Mouse (Mus musculus): ENCODE results near the gene Kcng4. TPM values are rescaled to one million over a fixed set of nuclear protein-coding genes. Genes with fewer than 3 reads are reported as not detected.

The Kcng4 gene
- polyA plus RNA-seq, 1 experiment from 2014 or later = 0.10 TPM

DNA sequence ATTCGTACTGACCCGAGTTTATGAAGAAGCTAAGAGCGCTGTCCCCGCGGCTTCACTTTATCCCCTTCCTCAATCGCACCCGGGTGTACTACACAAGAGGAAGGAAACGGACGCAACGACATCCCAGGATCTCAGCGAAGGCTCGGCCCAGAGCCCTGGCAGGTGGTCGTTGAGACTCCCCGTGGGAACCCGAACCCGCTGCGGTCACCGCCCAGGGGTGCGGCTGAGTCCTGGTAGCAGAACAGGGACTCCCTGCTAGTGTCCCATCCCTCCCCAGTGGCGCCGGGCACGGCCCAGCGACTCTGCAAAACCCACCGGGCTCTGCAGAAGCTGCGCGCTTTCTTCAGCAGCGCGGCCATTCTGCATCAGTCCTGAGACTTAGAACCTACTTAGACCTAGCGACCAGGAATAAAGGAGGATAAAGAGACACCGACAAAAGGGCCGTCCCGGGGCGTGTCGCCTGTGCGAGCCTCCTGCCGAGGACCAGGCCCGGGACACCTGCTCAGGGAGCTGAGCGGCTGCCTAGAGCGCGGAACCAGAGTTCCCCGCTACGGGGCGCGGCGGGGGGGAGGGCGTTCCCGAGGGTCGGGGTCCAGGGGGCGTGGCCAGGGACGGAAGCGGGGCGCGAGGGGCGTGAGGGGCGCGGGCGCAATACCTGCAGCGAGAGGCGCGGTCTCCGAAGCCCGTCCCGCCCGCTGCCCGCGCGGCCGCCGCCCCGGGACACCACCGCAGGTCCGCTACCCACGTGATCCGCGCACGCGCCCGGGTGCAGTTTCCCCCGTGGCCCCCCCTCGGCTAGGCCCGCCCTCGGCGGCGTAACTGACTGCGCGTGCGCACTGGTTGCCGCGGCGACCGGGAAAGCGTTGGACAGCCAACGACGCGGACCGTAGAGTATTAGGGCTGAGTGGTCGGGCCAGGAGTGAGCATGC lies 60.8 kb downstream of the Kcng4 start, which contains the start of the genes Hsdl1 and Dnaaf1:
Gene Hsdl1, minus strand, starts transcription at position 747 of the 929 bp plus-strand sequence.
Gene Dnaaf1, plus strand, starts transcription at position 799 of the 929 bp plus-strand sequence.
- Histone ChIP-seq H3K4me3 (peak within 1 kb of the TSS; percentile 80), H3K9me3 (no peaks in the 10 kb centered on the region), H3K36me3 (no peaks in the 10 kb centered on the region), H3K27me3 (replicated peaks) (peaks cover 5% of the 10 kb centered on the region; the same call in 1 of the 2 replicates), H3K9ac (peak within 1 kb of the TSS; percentile 72), H3K4me1 (peaks cover 20% of the 10 kb centered on the region), H3K27ac (no peak within 1 kb of the TSS), H3K4me2 (replicated peaks) (peak within 1 kb of the TSS; percentile 92)
- WGBS = under 1% methylated on average over 88 of the region's 97 CpGs
- ATAC-seq (ENCODE audit: low FRiP score, low read depth) = peak; percentile 87

Other genes starting within 250 kb of the Kcng4 start
- 15.1 and 16.3 TPM in 2 replicates for gene Mlycd, start 240.8 kb downstream of the Kcng4 start, polyA plus RNA-seq (2016; fragmentation: Nextera tagmentation; extraction: Ambion mirVana)
- gene Osgin1, start 201.6 kb downstream of the Kcng4 start, polyA plus RNA-seq (2016; fragmentation: Nextera tagmentation; extraction: Ambion mirVana) = 0.13 and 0.42 TPM in 2 replicates
- gene Necab2, start 189.0 kb downstream of the Kcng4 start, polyA plus RNA-seq (2016; fragmentation: Nextera tagmentation; extraction: Ambion mirVana) = 26.3 and 29.5 TPM in 2 replicates
- not detected in 2 replicates for gene Slc38a8, start 134.0 kb downstream of the Kcng4 start, polyA plus RNA-seq (2016; fragmentation: Nextera tagmentation; extraction: Ambion mirVana)
- 92.3 and 96.2 TPM in 2 replicates for gene Mbtps1, start 76.9 kb downstream of the Kcng4 start, polyA plus RNA-seq (2016; fragmentation: Nextera tagmentation; extraction: Ambion mirVana)
- gene Hsdl1, start 60.5 kb downstream of the Kcng4 start, polyA plus RNA-seq (2016; fragmentation: Nextera tagmentation; extraction: Ambion mirVana) = 94.2 and 100 TPM in 2 replicates
- gene Dnaaf1, start 60.4 kb downstream of the Kcng4 start, polyA plus RNA-seq (2016; fragmentation: Nextera tagmentation; extraction: Ambion mirVana) = 0.08 TPM in 1 of 2 replicates, not detected in the other
- 15.8 and 16.7 TPM in 2 replicates for gene Taf1c, start 30.5 kb downstream of the Kcng4 start, polyA plus RNA-seq (2016; fragmentation: Nextera tagmentation; extraction: Ambion mirVana)
- 0.10 TPM in 2 replicates for gene Adad2, start 22.9 kb downstream of the Kcng4 start, polyA plus RNA-seq (2016; fragmentation: Nextera tagmentation; extraction: Ambion mirVana)
- 0.82 and 1.6 TPM in 2 replicates for gene Wfdc1, start 30.7 kb upstream of the Kcng4 start, polyA plus RNA-seq (2016; fragmentation: Nextera tagmentation; extraction: Ambion mirVana)
- 0.33 and 0.55 TPM in 2 replicates for gene Atp2c2, start 64.3 kb upstream of the Kcng4 start, polyA plus RNA-seq (2016; fragmentation: Nextera tagmentation; extraction: Ambion mirVana)
- gene Tldc1, start 142.7 kb upstream of the Kcng4 start, polyA plus RNA-seq (2016; fragmentation: Nextera tagmentation; extraction: Ambion mirVana) = 11.6 and 12.1 TPM in 2 replicates
- 219 and 263 TPM in 2 replicates for gene Cotl1, start 204.9 kb upstream of the Kcng4 start, polyA plus RNA-seq (2016; fragmentation: Nextera tagmentation; extraction: Ambion mirVana)
- 10.8 and 10.9 TPM in 2 replicates for gene Klhl36, start 226.6 kb upstream of the Kcng4 start, polyA plus RNA-seq (2016; fragmentation: Nextera tagmentation; extraction: Ambion mirVana)